Mouse (Mus musculus) gastrocnemius, adult 2 months (tissue): ENCODE measurements around the gene Plcb4. TPM values are rescaled to one million over a fixed set of nuclear protein-coding genes. Genes with fewer than 3 reads are reported as not detected.
A peak's percentile ranks its signal among the peaks of the same experiment; 100 is the strongest.
"Not testable (repeated sequence)": the region's sequence is repeated elsewhere in the genome, so short reads cannot be mapped to it uniquely, and the experiment has no call there.

Experiments used
- DNase-seq: peaks from one replicate; pipeline ENCODE4 v3.0.0; 2022
- H3K27ac ChIP-seq: fragments of 200-600 bp; 2 replicates; pipeline ENCODE4 v1.8.1; 2022; ENCODE audit warnings: mild to moderate bottlenecking
- H3K4me3 ChIP-seq: fragments of 200-600 bp; 2 replicates; pipeline ENCODE4 v1.8.1; 2022; ENCODE audit warnings: mild to moderate bottlenecking, moderate library complexity
- CTCF ChIP-seq: fragments of 200-600 bp; IDR thresholded peaks from 2 replicates; pipeline ENCODE4 v1.8.1; 2022; ENCODE audit warnings: antibody characterized with exemption, mild to moderate bottlenecking, moderate library complexity
- intact Hi-C: fragments of 180-260 bp; cut with DNase I; formaldehyde crosslinking; loops from one replicate; pipeline ENCODE4 v1.15.1; 2025
- total RNA-seq, 2 experiments: library from RNA; stranded (reverse); gene quantifications; 2 replicates each; pipeline ENCODE4 v1.2.3; 2021

The Plcb4 gene
- total RNA-seq, 2 experiments from 2014 or later = 19.7 to 21.8 TPM

- no peak for TF ChIP-seq CTCF
- no peak overlapping the region for H3K27ac ChIP-seq
- intact Hi-C loops = no loop called here
- no peak overlapping the region for H3K4me3 ChIP-seq
- no peak for DNase-seq
Observed at GRCm38 (mm10) chr2:135887805-135888204, 229.0 kb downstream of the Plcb4 start.

DNA sequence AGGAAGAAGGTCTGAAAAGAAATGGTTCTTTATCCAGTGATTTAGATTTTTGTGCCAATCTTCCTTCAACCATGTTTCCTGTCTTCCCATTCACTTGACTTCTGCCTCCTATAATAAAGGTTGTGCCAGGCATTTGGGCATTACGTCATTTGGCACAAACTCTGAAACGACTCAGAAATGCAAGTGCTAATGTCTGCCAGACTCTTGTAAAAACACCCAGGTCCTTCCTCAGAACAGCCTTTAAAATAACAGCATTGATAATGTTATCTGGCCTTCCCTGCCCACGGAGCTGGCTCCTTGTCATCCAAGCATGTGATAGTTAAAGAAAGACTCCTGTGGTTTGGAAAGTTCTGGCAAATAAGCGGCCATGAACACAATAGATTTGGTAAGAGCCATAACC is 229.4 kb downstream of the Plcb4 start:
- no peak for DNase-seq
- Histone ChIP-seq H3K4me3 (no peak overlapping the region), H3K27ac (no peak overlapping the region)
- intact Hi-C loops = no loop called here
- no peak for TF ChIP-seq CTCF

GRCm38 (mm10) chr2:135888767-135889166 is 230.0 kb downstream of the Plcb4 start:
- Histone ChIP-seq H3K4me3 (no peak overlapping the region), H3K27ac (no peak overlapping the region)
- intact Hi-C loops = no loop called here
- no peak for TF ChIP-seq CTCF
- no peak for DNase-seq

- peak; percentile 25; the same call in 1 of the 2 replicates for TF ChIP-seq CTCF
- intact Hi-C loops = no loop called here
- Histone ChIP-seq H3K4me3 (no peak overlapping the region), H3K27ac (no peak overlapping the region)
- no peak for DNase-seq
Observed at GRCm38 (mm10) chr2:135890083-135890482, 231.3 kb downstream of the Plcb4 start.

- no peak for DNase-seq
- intact Hi-C loops = no loop called here
- no peak for TF ChIP-seq CTCF
- Histone ChIP-seq H3K4me3 (no peak overlapping the region), H3K27ac (no peak overlapping the region)
Observed at GRCm38 (mm10) chr2:135891097-135891496, 232.3 kb downstream of the Plcb4 start.

GRCm38 (mm10) chr2:135891686-135892085 is 232.9 kb downstream of the Plcb4 start:
- intact Hi-C loops = no loop called here
- Histone ChIP-seq H3K4me3 (no peak overlapping the region), H3K27ac (no peak overlapping the region)
- DNase-seq = no peak
- TF ChIP-seq CTCF = no peak

GRCm38 (mm10) chr2:135894582-135894981 is 235.8 kb downstream of the Plcb4 start:
- intact Hi-C loops = no loop called here
- TF ChIP-seq CTCF = no peak
- Histone ChIP-seq H3K27ac (no peak overlapping the region), H3K4me3 (no peak overlapping the region)
- DNase-seq = no peak

DNA sequence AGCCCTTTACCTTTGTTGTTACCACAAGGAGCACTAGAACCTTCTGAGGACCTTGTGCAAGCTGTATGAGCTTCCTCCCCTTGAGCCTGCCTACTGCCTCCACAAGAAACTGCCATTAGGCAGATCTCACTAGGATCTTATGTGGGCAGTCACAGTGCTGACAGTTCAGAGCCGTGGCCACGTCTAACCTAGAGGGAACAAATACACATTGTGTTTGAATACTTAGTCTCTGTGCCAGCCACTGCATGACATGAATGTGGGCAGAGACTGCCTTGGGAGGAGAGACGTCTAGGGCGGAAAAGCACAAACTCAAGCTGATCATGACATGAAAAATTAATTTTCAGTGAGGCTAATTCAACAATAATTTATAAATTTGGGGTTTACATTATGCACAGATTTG is 239.2 kb downstream of the Plcb4 start:
- intact Hi-C loops = no loop called here
- TF ChIP-seq CTCF = no peak
- H3K27ac ChIP-seq = no peak overlapping the region

DNA sequence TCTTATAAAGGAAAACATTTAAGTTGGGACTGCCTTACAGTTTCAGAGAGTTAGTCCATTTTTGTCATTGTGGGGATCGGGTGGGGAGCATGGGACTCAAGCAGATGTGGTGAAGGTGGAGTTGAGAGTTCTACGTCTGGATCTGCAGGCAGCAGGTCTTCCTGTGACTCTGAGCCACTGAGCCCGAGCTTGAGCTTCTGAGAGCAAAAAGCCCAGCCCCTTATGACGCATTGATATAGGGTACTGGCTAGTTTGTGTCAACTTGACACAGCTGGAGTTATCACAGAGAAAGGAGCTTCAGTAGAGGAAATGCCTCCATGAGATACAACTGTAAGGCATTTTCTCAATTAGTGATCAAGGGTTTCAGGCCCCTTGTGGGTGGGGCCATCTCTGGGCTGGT is 241.1 kb downstream of the Plcb4 start:
- intact Hi-C loops, DNase-seq, H3K4me3 ChIP-seq, H3K27ac ChIP-seq: not testable (repeated sequence)

More for the DNA sequence above, 239.2 kb downstream of the Plcb4 start:
- no peak overlapping the region for H3K4me3 ChIP-seq
- no peak for DNase-seq

DNA sequence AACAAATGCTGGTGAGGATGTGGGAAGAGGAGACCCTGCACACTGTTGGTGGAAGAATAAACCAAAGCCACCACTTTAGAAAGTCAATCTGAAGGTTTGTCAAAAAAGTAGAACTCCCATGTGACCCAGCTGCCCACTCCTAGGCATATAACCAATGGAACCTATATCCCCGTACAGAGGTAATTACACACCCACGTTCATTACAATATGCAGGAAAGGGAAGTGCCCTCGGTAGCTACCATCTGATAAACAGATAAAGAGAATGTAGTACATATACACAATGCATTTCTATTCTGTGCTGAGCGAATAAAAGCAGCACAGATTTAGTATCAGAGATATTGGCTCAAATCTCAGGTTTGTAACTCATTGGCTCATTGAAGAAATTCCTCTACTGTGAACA is 242.2 kb downstream of the Plcb4 start:
- TF ChIP-seq CTCF = no peak
- intact Hi-C loops = no loop called here
- Histone ChIP-seq H3K4me3 (no peak overlapping the region), H3K27ac (no peak overlapping the region)
- DNase-seq = no peak

DNA sequence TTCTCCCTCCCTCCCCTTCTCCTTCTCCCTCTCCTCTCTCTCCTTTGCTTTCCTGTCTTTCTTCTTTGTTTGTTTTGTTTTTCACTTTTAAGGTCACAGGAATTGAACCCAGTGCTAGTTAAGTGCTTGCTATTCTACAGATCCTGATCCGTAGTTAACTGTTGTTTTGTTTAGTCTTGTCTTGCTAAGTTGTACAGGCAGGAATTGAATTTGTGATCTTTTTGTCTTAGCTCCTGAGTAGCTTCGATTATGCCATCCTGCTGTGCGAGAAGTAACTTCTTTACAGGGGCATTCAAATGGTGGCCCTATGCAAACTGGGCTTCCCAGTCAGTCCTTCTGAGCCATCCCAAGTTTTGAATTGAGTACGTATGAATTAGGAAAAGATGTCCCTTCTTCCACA is 245.5 kb downstream of the Plcb4 start:
- no peak for TF ChIP-seq CTCF
- intact Hi-C loops = no loop called here
- DNase-seq = no peak
- no peak overlapping the region for H3K4me3 ChIP-seq
- H3K27ac ChIP-seq = no peak overlapping the region

- no peak for TF ChIP-seq CTCF
- H3K4me3 ChIP-seq = no peak overlapping the region
- intact Hi-C loops = no loop called here
- no peak for DNase-seq
- H3K27ac ChIP-seq = no peak overlapping the region
Observed at GRCm38 (mm10) chr2:135904791-135905190, 246.0 kb downstream of the Plcb4 start.

GRCm38 (mm10) chr2:135914343-135915261 is 255.8 kb downstream of the Plcb4 start:
- intact Hi-C loops = loop anchor here (5.0 kb wide), 1 partner anchor 77 kb away; no protein-coding TSS in a partner anchor
- Histone ChIP-seq H3K4me3 (no peak overlapping the region), H3K27ac (peak overlapping the region; percentile 58; the same call in 1 of the 2 replicates)
- TF ChIP-seq CTCF = no peak
- no peak for DNase-seq

DNA sequence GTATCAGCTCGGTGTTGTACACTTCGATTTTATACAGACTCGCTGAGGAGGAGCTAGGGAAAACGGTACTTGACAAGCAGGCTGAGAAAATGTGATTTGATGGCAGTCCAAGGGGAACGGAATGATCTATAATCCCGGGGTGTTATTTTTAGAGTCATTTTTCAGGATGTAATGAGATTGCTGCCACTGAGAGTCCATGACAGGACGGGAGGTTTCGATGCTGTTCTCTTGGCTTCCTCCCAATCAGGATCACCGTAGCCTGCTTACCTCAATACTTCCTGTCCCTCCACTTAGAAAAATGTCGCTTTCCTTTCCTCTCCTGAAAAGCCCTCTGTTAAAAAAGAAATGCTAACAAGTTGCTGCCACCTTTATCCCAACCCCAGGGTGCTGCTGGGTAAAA is 257.1 kb downstream of the Plcb4 start:
- TF ChIP-seq CTCF = no peak
- Histone ChIP-seq H3K27ac (peak overlapping the region; percentile 58), H3K4me3 (no peak overlapping the region)
- intact Hi-C loops = no loop called here
- DNase-seq = no peak
